Mouse (Mus musculus) 3T3-L1 (cell line): ENCODE measurements at regions not wholly inside any gene's neighbourhood (a gene's known extent, or its start where the extent isn't known, plus 50 kb on each side); places are given as distances from the start of the nearest gene placed in this dataset.

ENCODE experiments used
- DNase-seq: peaks from one replicate; pipeline ENCODE4 v3.0.0-alpha.2; 2015; ENCODE audit warnings: low read depth, low spot score

GRCm38 (mm10) chr10:53435181-53435874 lies 55.6 kb upstream of the Cep85l start:
- no peak for DNase-seq

- no peak for DNase-seq
Observed at GRCm38 (mm10) chr10:53434376-53435171, 54.8 kb upstream of the Cep85l start.

GRCm38 (mm10) chr10:53432794-53433193 lies 53.0 kb upstream of the Cep85l start:
- DNase-seq: no peak

- DNase-seq: no peak
Observed at GRCm38 (mm10) chr10:53429539-53430344, 50.0 kb upstream of the Cep85l start.
